Mouse (Mus musculus): ENCODE results near the gene Cldn10. TPM values are rescaled to one million over a fixed set of nuclear protein-coding genes. Genes with fewer than 3 reads are reported as not detected.

Gene Cldn10
- polyA plus RNA-seq, 1 experiment: 28.5 TPM

GRCm38 (mm10) chr14:118903867-118904562 is 116.3 kb downstream of the Cldn10 start:
- DNase-seq (ENCODE audit: extremely low spot score in 1 of 2, low spot score in 1 of 2): no peak

- no peak for DNase-seq (ENCODE audit: extremely low spot score in 1 of 2, low spot score in 1 of 2)
Measured at GRCm38 (mm10) chr14:118907592-118907991, 119.9 kb downstream of the Cldn10 start.

GRCm38 (mm10) chr14:118909872-118910271 is 122.2 kb downstream of the Cldn10 start:
- DNase-seq (ENCODE audit: extremely low spot score in 1 of 2, low spot score in 1 of 2): no peak

GRCm38 (mm10) chr14:118910332-118911222 is 122.9 kb downstream of the Cldn10 start:
- peak; percentile 39 to 85 for DNase-seq (ENCODE audit: extremely low spot score in 1 of 2, low spot score in 1 of 2)

GRCm38 (mm10) chr14:118911521-118911920 is 123.8 kb downstream of the Cldn10 start:
- no peak for DNase-seq (ENCODE audit: extremely low spot score in 1 of 2, low spot score in 1 of 2)

GRCm38 (mm10) chr14:118913651-118914050 is 125.9 kb downstream of the Cldn10 start:
- no peak for DNase-seq (ENCODE audit: extremely low spot score in 1 of 2, low spot score in 1 of 2)

- no peak for DNase-seq (ENCODE audit: extremely low spot score in 1 of 2, low spot score in 1 of 2)
Measured at GRCm38 (mm10) chr14:118919025-118919424, 131.3 kb downstream of the Cldn10 start.

- no peak for DNase-seq (ENCODE audit: extremely low spot score in 1 of 2, low spot score in 1 of 2)
Measured at GRCm38 (mm10) chr14:118920654-118921053, 132.9 kb downstream of the Cldn10 start.

- DNase-seq (ENCODE audit: extremely low spot score in 1 of 2, low spot score in 1 of 2): no peak
Measured at GRCm38 (mm10) chr14:118922251-118922650, 134.5 kb downstream of the Cldn10 start.

- DNase-seq (ENCODE audit: extremely low spot score in 1 of 2, low spot score in 1 of 2): no peak
Measured at GRCm38 (mm10) chr14:118922667-118923184, 135.0 kb downstream of the Cldn10 start.

Other genes with a start within 250 kb of the Cldn10 start
- gene Abcc4, start 81.7 kb upstream of the Cldn10 start, polyA plus RNA-seq (2012; rRNA removed): 5.0 and 5.7 TPM in 2 replicates
- 112 and 121 TPM in 2 replicates for gene Dzip1, start 137.6 kb downstream of the Cldn10 start, polyA plus RNA-seq (2012; rRNA removed)
- gene Dnajc3, start 150.1 kb downstream of the Cldn10 start, polyA plus RNA-seq (2012; rRNA removed): 20.1 and 22.2 TPM in 2 replicates